ENCODE assay signal across 7 mouse cellular contexts in genomic region chr2:119971837-119972536, GRCm38 (mm10). TPM values are rescaled to one million over a fixed set of nuclear protein-coding genes. Genes with fewer than 3 reads are reported as not detected.
A peak's percentile ranks its signal among the peaks of the same experiment; 100 is the strongest.
DNase-seq lines count a peak whose midpoint lies in the region; ATAC-seq and TF ChIP-seq lines count a peak whose summit lies in the region.

No protein-coding gene starts in this region.

- 4% methylated on average over 32 of the region's 32 CpGs for WGBS in embryonic facial prominence, embryonic 10.5 days
- WGBS in intestine, postnatal 0 days, result 3% methylated on average over 32 of the region's 32 CpGs
- 4% methylated on average over 31 of the region's 32 CpGs for WGBS in midbrain, embryonic 12.5 days
- 3% methylated on average over 32 of the region's 32 CpGs for WGBS in small intestine, adult 2 months

- intact Hi-C loops in left cerebral cortex, postnatal 4 days (cut with DNase I), result loop anchor here (5.0 kb wide), 1 partner anchor 35 kb away; no protein-coding TSS in a partner anchor

- peak; percentile 74; the same call in 1 of the 2 replicates for TF ChIP-seq POLR2A in small intestine, adult 2 months (IDR thresholded peaks at IDR 0.05; ENCODE audit: low read depth, low read length)

- TF ChIP-seq CTCF in intestine, postnatal 0 days (IDR thresholded peaks at IDR 0.05; ENCODE audit: low read depth), result peak; percentile 75
- no peak for TF ChIP-seq CTCF in small intestine, adult 2 months (IDR thresholded peaks at IDR 0.05; ENCODE audit: extremely low read depth, insufficient read length, insufficient replicate concordance, low read depth, low read length)

- H3K4me2 ChIP-seq in intestine, postnatal 0 days (replicated peaks; ENCODE audit: low read depth), result peak overlapping the region; percentile 86
- peak overlapping the region; percentile 69 for H3K4me2 ChIP-seq in midbrain, embryonic 12.5 days (replicated peaks)

- no peaks in the 10 kb centered on the region for H3K27me3 ChIP-seq in embryonic facial prominence, embryonic 10.5 days (replicated peaks; ENCODE audit: low read depth, poor library complexity, severe bottlenecking)
- no peaks in the 10 kb centered on the region for H3K27me3 ChIP-seq in intestine, postnatal 0 days (replicated peaks; ENCODE audit: control insufficient read depth, insufficient read depth, low read length)
- H3K27me3 ChIP-seq in midbrain, embryonic 12.5 days, result no peaks in the 10 kb centered on the region
- H3K27me3 ChIP-seq in small intestine, adult 2 months (ENCODE audit: control insufficient read depth, insufficient read depth, low read length), result no peaks in the 10 kb centered on the region

- peak; percentile 99 for ATAC-seq in intestine, postnatal 0 days
- peak; percentile 99 for ATAC-seq in midbrain, embryonic 12.5 days (ENCODE audit: low FRiP score, low read depth)

- H3K9ac ChIP-seq in intestine, postnatal 0 days (ENCODE audit: low read depth, low read length), result peak overlapping the region; percentile 71
- H3K9ac ChIP-seq in midbrain, embryonic 12.5 days (replicated peaks), result peak overlapping the region; percentile 81

- H3K4me3 ChIP-seq in embryonic facial prominence, embryonic 10.5 days, result peak overlapping the region; percentile 83
- peak overlapping the region; percentile 77 for H3K4me3 ChIP-seq in intestine, postnatal 0 days (ENCODE audit: low read depth, low read length)
- peak overlapping the region; percentile 83 for H3K4me3 ChIP-seq in midbrain, embryonic 12.5 days
- H3K4me3 ChIP-seq in small intestine, adult 2 months (ENCODE audit: low read depth, low read length), result peak overlapping the region; percentile 73

- H3K9me3 ChIP-seq in embryonic facial prominence, embryonic 10.5 days, result no peaks in the 10 kb centered on the region
- H3K9me3 ChIP-seq in intestine, postnatal 0 days (ENCODE audit: control insufficient read depth), result no peaks in the 10 kb centered on the region
- no peaks in the 10 kb centered on the region for H3K9me3 ChIP-seq in midbrain, embryonic 12.5 days

- H3K36me3 ChIP-seq in embryonic facial prominence, embryonic 10.5 days (replicated peaks), result no peaks in the 10 kb centered on the region
- H3K36me3 ChIP-seq in intestine, postnatal 0 days (ENCODE audit: control insufficient read depth, insufficient read depth), result no peaks in the 10 kb centered on the region
- no peaks in the 10 kb centered on the region for H3K36me3 ChIP-seq in midbrain, embryonic 12.5 days
- no peaks in the 10 kb centered on the region; the same call in 1 of the 2 replicates for H3K36me3 ChIP-seq in small intestine, adult 2 months (ENCODE audit: control insufficient read depth, insufficient read depth, low read length)

- H3K27ac ChIP-seq in embryonic facial prominence, embryonic 10.5 days (replicated peaks), result peak overlapping the region; percentile 88
- H3K27ac ChIP-seq in intestine, postnatal 0 days (ENCODE audit: low read depth, low read length), result peak overlapping the region; percentile 52
- H3K27ac ChIP-seq in midbrain, embryonic 12.5 days (replicated peaks), result peak overlapping the region; percentile 63; the same call in 1 of the 2 replicates
- H3K27ac ChIP-seq in small intestine, adult 2 months (ENCODE audit: insufficient read depth, low read depth, low read length), result no peak overlapping the region

- H3K4me1 ChIP-seq in embryonic facial prominence, embryonic 10.5 days, result peaks cover 21% of the 10 kb centered on the region
- no peaks in the 10 kb centered on the region for H3K4me1 ChIP-seq in intestine, postnatal 0 days (replicated peaks; ENCODE audit: control insufficient read depth, insufficient read depth, low read length)
- peaks cover 20% of the 10 kb centered on the region for H3K4me1 ChIP-seq in midbrain, embryonic 12.5 days
- H3K4me1 ChIP-seq in small intestine, adult 2 months (ENCODE audit: control insufficient read depth, insufficient read depth, insufficient read length, low read length), result peaks cover 2% of the 10 kb centered on the region; the same call in 1 of the 2 replicates

- peak; percentile 97 for DNase-seq in adrenal gland, postnatal 10 days
- peak; percentile 97 for DNase-seq in embryonic facial prominence, embryonic 10.5 days (ENCODE audit: low spot score)
- DNase-seq in gonadal fat pad, adult 2 months (ENCODE audit: low read depth), result peak; percentile 71
- peak; percentile 97 for DNase-seq in left cerebral cortex, postnatal 4 days

RNA-seq across cellular contexts. Expression of gene Mapkbp1, which starts 0.5 kb away (rescaled TPM):
- total RNA-seq in adrenal gland, postnatal 10 days (2021), result 10 to 100 TPM; 12.0 to 15.3 TPM
- polyA plus RNA-seq in embryonic facial prominence, embryonic 10.5 days (2016; fragmentation: Nextera tagmentation; extraction: Ambion mirVana), result 3.5 and 4.0 TPM in 2 replicates
- polyA plus RNA-seq in gonadal fat pad, adult 2 months (2012; rRNA removed), result 34.5 and 35.2 TPM in 2 replicates
- polyA plus RNA-seq in intestine, postnatal 0 days (2015; fragmentation: Nextera tagmentation; extraction: Ambion mirVana), result 1.5 and 1.6 TPM in 2 replicates
- total RNA-seq in left cerebral cortex, postnatal 4 days (2021), result 10 to 100 TPM; 81.6 to 85.0 TPM
- polyA plus RNA-seq in midbrain, embryonic 12.5 days (2016; fragmentation: Nextera tagmentation; extraction: Ambion mirVana), result 4.7 and 5.8 TPM in 2 replicates
- 3.6 and 15.9 TPM in 2 replicates for polyA plus RNA-seq in small intestine, adult 2 months (2012; rRNA removed)

RNA-seq across cellular contexts. Expression of gene Jmjd7, which starts 55.3 kb away (rescaled TPM):
- total RNA-seq in adrenal gland, postnatal 10 days (2021), result 10 to 100 TPM in 1 of 2 experiments, 1 to 10 TPM in 1; 9.3 to 11.9 TPM
- 20.4 and 20.6 TPM in 2 replicates for polyA plus RNA-seq in embryonic facial prominence, embryonic 10.5 days (2016; fragmentation: Nextera tagmentation; extraction: Ambion mirVana)
- polyA plus RNA-seq in gonadal fat pad, adult 2 months (2012; rRNA removed), result 7.4 and 14.9 TPM in 2 replicates
- polyA plus RNA-seq in intestine, postnatal 0 days (2015; fragmentation: Nextera tagmentation; extraction: Ambion mirVana), result 8.9 and 9.1 TPM in 2 replicates
- 10 to 100 TPM; 10.2 to 11.1 TPM for total RNA-seq in left cerebral cortex, postnatal 4 days (2021)
- polyA plus RNA-seq in midbrain, embryonic 12.5 days (2016; fragmentation: Nextera tagmentation; extraction: Ambion mirVana), result 19.7 and 20.8 TPM in 2 replicates
- polyA plus RNA-seq in small intestine, adult 2 months (2012; rRNA removed), result 1.3 and 6.8 TPM in 2 replicates

RNA-seq across cellular contexts. Expression of gene Gm28042, which starts 55.3 kb away (rescaled TPM):
- 1 to 10 TPM in 1 of 2 experiments, under 1 TPM in 1; 0.69 to 4.7 TPM for total RNA-seq in adrenal gland, postnatal 10 days (2021)
- polyA plus RNA-seq in embryonic facial prominence, embryonic 10.5 days (2016; fragmentation: Nextera tagmentation; extraction: Ambion mirVana), result 5.6 and 6.2 TPM in 2 replicates
- polyA plus RNA-seq in gonadal fat pad, adult 2 months (2012; rRNA removed), result 1.5 and 3.3 TPM in 2 replicates
- 1.3 TPM in 2 replicates for polyA plus RNA-seq in intestine, postnatal 0 days (2015; fragmentation: Nextera tagmentation; extraction: Ambion mirVana)
- total RNA-seq in left cerebral cortex, postnatal 4 days (2021), result 1 to 10 TPM; 3.7 to 5.4 TPM
- 6.7 and 7.3 TPM in 2 replicates for polyA plus RNA-seq in midbrain, embryonic 12.5 days (2016; fragmentation: Nextera tagmentation; extraction: Ambion mirVana)
- polyA plus RNA-seq in small intestine, adult 2 months (2012; rRNA removed), result 1.1 and 2.8 TPM in 2 replicates
